Mouse (Mus musculus) liver, adult 2 months (tissue): ENCODE measurements at regions not wholly inside any gene's neighbourhood (a gene's known extent, or its start where the extent isn't known, plus 50 kb on each side); places are given as distances from the start of the nearest gene placed in this dataset.

ENCODE experiments used
- CTCF ChIP-seq: fragments of 200-500 bp; IDR thresholded peaks from 2 replicates; pipeline ENCODE4 v1.5.1; 2011; ENCODE audit warnings: low read depth, low read length, control low read depth
- POLR2A ChIP-seq: fragments of 200-500 bp; IDR thresholded peaks from 2 replicates; pipeline ENCODE4 v1.6.1; 2011; ENCODE audit warnings: low read length, control low read depth; ENCODE audit not compliant: insufficient read depth; ENCODE audit errors: extremely low read depth

DNA sequence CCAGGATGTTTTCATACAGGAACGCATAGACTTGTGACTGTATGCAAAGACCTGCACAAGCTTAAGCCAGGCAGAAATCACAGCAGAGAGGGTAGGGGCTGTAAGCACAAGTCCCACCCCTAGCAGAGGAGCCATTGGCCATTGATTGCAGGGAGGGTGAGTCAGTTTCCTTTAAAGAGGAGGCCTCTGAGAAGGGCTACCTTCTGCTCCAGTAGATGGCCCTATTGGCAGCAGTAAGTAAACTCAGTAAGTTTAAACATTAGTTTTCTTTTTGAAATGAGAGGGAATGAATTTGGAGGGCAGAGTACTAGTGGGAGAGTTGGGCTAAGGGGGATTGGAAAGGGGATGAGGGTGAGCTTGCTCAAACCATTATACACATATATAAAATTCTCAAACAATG, 98.5 kb upstream of the Ercc6l2 start:
- TF ChIP-seq POLR2A (no peak), CTCF (no peak)
